Comparison of ENCODE assay signal across 15 mouse cellular contexts in the genomic region with DNA sequence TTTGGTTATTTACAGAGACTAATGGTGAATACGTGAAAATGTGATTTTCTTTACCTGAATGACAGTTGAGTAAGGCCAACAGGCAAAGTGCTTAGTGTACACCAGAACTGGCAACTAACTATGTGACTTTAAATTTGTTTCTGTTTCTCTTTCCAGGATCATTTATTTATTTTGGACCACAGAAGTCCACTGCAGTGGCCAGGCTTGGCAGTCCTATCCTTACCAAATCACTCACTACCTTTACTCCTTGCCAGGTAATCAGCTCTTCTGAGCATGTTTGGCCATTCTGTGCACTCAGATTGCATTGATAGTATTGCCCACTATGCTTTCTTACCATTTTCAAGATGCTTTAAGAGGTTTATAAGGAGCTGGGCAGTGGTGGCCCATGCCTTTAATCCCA.
"Had no signal": no experiment of that assay in that cellular context is flagged by ENCODE, and none has a peak within 500 bp of the region (broad histone marks: within the 10 kb centered on the region; RNA-seq: fewer than 3 reads in every experiment).

No protein-coding gene starts in this region.

- H3K36me3 ChIP-seq: neural tube, embryonic 13.5 days; neural tube, embryonic 15.5 days; stomach, embryonic 15.5 days had no signal

- H3K4me1 ChIP-seq: neural tube, embryonic 13.5 days; neural tube, embryonic 15.5 days; stomach, embryonic 15.5 days had no signal

- H3K9me3 ChIP-seq: neural tube, embryonic 13.5 days; neural tube, embryonic 15.5 days; stomach, embryonic 15.5 days had no signal

- H3K4me3 ChIP-seq: neural tube, embryonic 13.5 days; neural tube, embryonic 15.5 days; stomach, embryonic 15.5 days had no signal

- H3K4me2 ChIP-seq: neural tube, embryonic 13.5 days; neural tube, embryonic 15.5 days; stomach, embryonic 15.5 days had no signal

- H3K9ac ChIP-seq: neural tube, embryonic 13.5 days; neural tube, embryonic 15.5 days; stomach, embryonic 15.5 days had no signal

- DNase-seq: right cerebral cortex, adult 18-20 months; right cerebral cortex, postnatal 14 days; right cerebral cortex, postnatal 25 days; right cerebral cortex, postnatal 4 days; spleen, adult 18-20 months; thymus, adult 18-20 months; thymus, adult 2 months; thymus, postnatal 14 days; thymus, postnatal 25 days; thymus, postnatal 36 days; thymus, postnatal 4 days had no signal

- H3K27ac ChIP-seq: neural tube, embryonic 13.5 days; neural tube, embryonic 15.5 days; stomach, embryonic 15.5 days; stomach, postnatal 0 days had no signal

- H3K27me3 ChIP-seq: neural tube, embryonic 13.5 days; neural tube, embryonic 15.5 days; stomach, embryonic 15.5 days had no signal
